ENCODE assay signal across 17 mouse cellular contexts in genomic region chr17:71831960-71832359, GRCm38 (mm10).
DNase-seq lines count a peak whose midpoint lies in the region; ATAC-seq and TF ChIP-seq lines count a peak whose summit lies in the region.
"Had no signal": no experiment of that assay in that cellular context is flagged by ENCODE, and none has a peak within 500 bp of the region (broad histone marks: within the 10 kb centered on the region; RNA-seq: fewer than 3 reads in every experiment).

No protein-coding gene starts in this region.

- TF ChIP-seq CTCF in lung, embryonic 14.5 days (IDR thresholded peaks at IDR 0.05; ENCODE audit: low read depth): peak; percentile 33
- peak; percentile 68 for TF ChIP-seq CTCF in hindbrain, postnatal 0 days (IDR thresholded peaks at IDR 0.05; ENCODE audit: low read depth)

- DNase-seq in hindbrain, embryonic 14.5 days (ENCODE audit: low spot score): peak; percentile 38
- no peak for DNase-seq in hindbrain, embryonic 11.5 days (ENCODE audit: low spot score)
- peak; percentile 45 for DNase-seq in lung, embryonic 14.5 days
- DNase-seq in lung, adult 18-20 months: no peak
- peak; percentile 36 for DNase-seq in MN1 (ENCODE audit: low spot score)
- peak; percentile 66 for DNase-seq in hindbrain, postnatal 0 days (ENCODE audit: low spot score)
- DNase-seq in urinary bladder, adult 2 months (ENCODE audit: low spot score): no peak
- no peak for DNase-seq in kidney, postnatal 14 days
- DNase-seq: cerebellum, adult 11-12 months; heart, adult 11 months; kidney, adult 9 months; layer of hippocampus, postnatal 36 days; left cerebral cortex, postnatal 4 days; lung, postnatal 4 days; right cerebral cortex, postnatal 25 days had no signal

- no peaks in the 10 kb centered on the region for H3K27me3 ChIP-seq in hindbrain, embryonic 14.5 days (ENCODE audit: control insufficient read depth, insufficient read depth, low read length)
- no peaks in the 10 kb centered on the region for H3K27me3 ChIP-seq in hindbrain, embryonic 11.5 days (ENCODE audit: control insufficient read depth, insufficient read depth, low read length)
- no peaks in the 10 kb centered on the region for H3K27me3 ChIP-seq in lung, embryonic 14.5 days (ENCODE audit: insufficient read depth, low read length)
- H3K27me3 ChIP-seq in hindbrain, postnatal 0 days (ENCODE audit: insufficient read depth, low read length): no peaks in the 10 kb centered on the region
- H3K27me3 ChIP-seq: liver, embryonic 15.5 days; midbrain, embryonic 12.5 days had no signal

- WGBS in hindbrain, embryonic 14.5 days: 90% methylated on average over 3 of the region's 3 CpGs
- WGBS in hindbrain, embryonic 11.5 days: 87% methylated on average over 3 of the region's 3 CpGs
- WGBS in lung, embryonic 14.5 days: 74% methylated on average over 3 of the region's 3 CpGs
- WGBS in hindbrain, postnatal 0 days: 81% methylated on average over 3 of the region's 3 CpGs

- H3K9ac ChIP-seq in hindbrain, embryonic 14.5 days: no peak overlapping the region
- no peak overlapping the region for H3K9ac ChIP-seq in hindbrain, embryonic 11.5 days (ENCODE audit: low read depth, low read length)
- no peak overlapping the region for H3K9ac ChIP-seq in lung, embryonic 14.5 days
- H3K9ac ChIP-seq in hindbrain, postnatal 0 days (replicated peaks; ENCODE audit: low read length): no peak overlapping the region
- H3K9ac ChIP-seq: liver, embryonic 15.5 days; midbrain, embryonic 12.5 days had no signal

- H3K4me3 ChIP-seq in hindbrain, embryonic 14.5 days (replicated peaks; ENCODE audit: low read length): no peak overlapping the region
- no peak overlapping the region for H3K4me3 ChIP-seq in hindbrain, embryonic 11.5 days (ENCODE audit: low read depth, low read length)
- H3K4me3 ChIP-seq in lung, embryonic 14.5 days (ENCODE audit: low read depth, low read length): no peak overlapping the region
- no peak overlapping the region for H3K4me3 ChIP-seq in hindbrain, postnatal 0 days (ENCODE audit: low read length)
- H3K4me3 ChIP-seq: liver, embryonic 15.5 days; midbrain, embryonic 12.5 days had no signal

- H3K4me2 ChIP-seq in hindbrain, embryonic 14.5 days (replicated peaks): no peak overlapping the region
- no peak overlapping the region for H3K4me2 ChIP-seq in hindbrain, embryonic 11.5 days (replicated peaks; ENCODE audit: low read depth, low read length)
- H3K4me2 ChIP-seq in lung, embryonic 14.5 days: no peak overlapping the region
- no peak overlapping the region for H3K4me2 ChIP-seq in hindbrain, postnatal 0 days (ENCODE audit: low read depth, low read length)
- H3K4me2 ChIP-seq: liver, embryonic 15.5 days; midbrain, embryonic 12.5 days had no signal

- no peak for ATAC-seq in hindbrain, embryonic 14.5 days (ENCODE audit: low FRiP score)
- no peak for ATAC-seq in hindbrain, embryonic 11.5 days (ENCODE audit: low FRiP score)
- ATAC-seq in lung, embryonic 14.5 days (ENCODE audit: insufficient read depth): no peak
- 0 out of 2 replicates have a peak, but pooled peaks have one; percentile 10 for ATAC-seq in hindbrain, postnatal 0 days

- peaks cover 36% of the 10 kb centered on the region for H3K36me3 ChIP-seq in hindbrain, embryonic 14.5 days (replicated peaks; ENCODE audit: control insufficient read depth, insufficient read depth)
- H3K36me3 ChIP-seq in hindbrain, embryonic 11.5 days (ENCODE audit: control insufficient read depth, insufficient read depth, low read length): no peaks in the 10 kb centered on the region
- H3K36me3 ChIP-seq in lung, embryonic 14.5 days (ENCODE audit: insufficient read depth): 0 out of 2 replicates have a peak, but pooled peaks cover 4% of the 10 kb centered on the region
- peaks cover 6% of the 10 kb centered on the region; the same call in 1 of the 2 replicates for H3K36me3 ChIP-seq in hindbrain, postnatal 0 days (ENCODE audit: insufficient read depth, low read length)
- H3K36me3 ChIP-seq: liver, embryonic 15.5 days had no signal

- H3K27ac ChIP-seq in hindbrain, embryonic 14.5 days: no peak overlapping the region
- H3K27ac ChIP-seq in hindbrain, embryonic 11.5 days (ENCODE audit: low read depth, low read length): no peak overlapping the region
- no peak overlapping the region for H3K27ac ChIP-seq in lung, embryonic 14.5 days (ENCODE audit: low read depth)
- H3K27ac ChIP-seq in hindbrain, postnatal 0 days: no peak overlapping the region
- H3K27ac ChIP-seq: liver, embryonic 15.5 days; midbrain, embryonic 12.5 days had no signal

- no peaks in the 10 kb centered on the region for H3K9me3 ChIP-seq in hindbrain, embryonic 14.5 days (ENCODE audit: control insufficient read depth, low read length)
- H3K9me3 ChIP-seq in hindbrain, embryonic 11.5 days (ENCODE audit: control insufficient read depth, low read length): no peaks in the 10 kb centered on the region
- H3K9me3 ChIP-seq in lung, embryonic 14.5 days (ENCODE audit: low read depth, low read length): no peaks in the 10 kb centered on the region
- no peaks in the 10 kb centered on the region for H3K9me3 ChIP-seq in hindbrain, postnatal 0 days (ENCODE audit: low read length)
- H3K9me3 ChIP-seq: liver, embryonic 15.5 days; midbrain, embryonic 12.5 days had no signal

- H3K4me1 ChIP-seq in hindbrain, embryonic 14.5 days (replicated peaks; ENCODE audit: control insufficient read depth, insufficient read depth, low read length): no peaks in the 10 kb centered on the region
- no peaks in the 10 kb centered on the region for H3K4me1 ChIP-seq in hindbrain, embryonic 11.5 days (replicated peaks; ENCODE audit: control insufficient read depth, insufficient read depth, low read length)
- no peaks in the 10 kb centered on the region for H3K4me1 ChIP-seq in lung, embryonic 14.5 days (ENCODE audit: insufficient read depth)
- H3K4me1 ChIP-seq in hindbrain, postnatal 0 days (ENCODE audit: insufficient read depth, low read length): no peaks in the 10 kb centered on the region
- H3K4me1 ChIP-seq: liver, embryonic 15.5 days; midbrain, embryonic 12.5 days had no signal

Comparison
In these comparisons a context has a peak if more than half of its experiments do, and no peak if none do; other contexts are left out.
1. DNase-seq: peak in hindbrain, embryonic 14.5 days (single experiment), lung, embryonic 14.5 days (single experiment), MN1 (single experiment) and hindbrain, postnatal 0 days (single experiment); none in hindbrain, embryonic 11.5 days (single experiment), lung, adult 18-20 months (0 of 2), urinary bladder, adult 2 months (single experiment) and kidney, postnatal 14 days (single experiment).